Mouse (Mus musculus): ENCODE measurements at regions not wholly inside any gene's neighbourhood (a gene's known extent, or its start where the extent isn't known, plus 50 kb on each side); places are given as distances from the start of the nearest gene placed in this dataset.

DNA sequence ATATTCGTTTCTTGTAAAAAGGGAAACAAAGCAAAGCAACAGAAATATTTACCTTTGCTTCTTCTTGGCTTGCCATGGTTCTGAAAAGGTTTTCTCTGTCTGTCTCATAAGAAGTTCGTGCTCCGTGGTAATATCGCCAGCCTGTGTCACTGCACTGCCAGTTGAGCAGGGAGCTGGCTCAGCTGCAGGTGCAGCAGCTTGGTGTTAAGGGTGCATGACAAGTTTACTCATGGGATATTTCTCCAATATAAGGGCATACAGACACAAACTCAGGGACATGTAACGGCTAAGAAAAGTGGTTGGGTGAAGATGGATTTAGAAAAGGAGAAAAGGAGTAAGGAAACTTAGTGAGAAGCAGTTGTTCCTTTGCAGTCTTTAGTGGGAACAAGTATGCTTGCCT lies 533.5 kb upstream of the Zic4 start:
- DNase-seq: no peak

DNA sequence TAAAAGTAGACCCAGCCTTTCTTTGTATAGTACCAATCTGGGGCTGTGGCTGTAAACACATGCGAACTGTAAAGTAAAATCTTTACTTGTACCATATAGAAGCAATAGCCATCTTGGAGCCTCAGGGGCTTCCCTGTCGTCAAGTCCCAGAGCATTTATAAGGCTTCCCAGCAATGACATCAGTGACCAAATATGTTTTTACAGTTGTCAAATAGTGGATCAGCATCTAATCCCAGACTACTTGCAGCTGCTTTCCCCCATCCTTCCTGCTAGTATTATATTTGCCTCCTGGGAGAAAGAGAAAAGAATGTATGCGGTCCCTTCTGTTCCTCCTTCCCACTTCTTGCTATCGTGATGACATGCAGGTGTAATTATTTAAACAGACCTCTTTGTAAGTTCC lies 531.5 kb upstream of the Zic4 start:
- DNase-seq: no peak

DNA sequence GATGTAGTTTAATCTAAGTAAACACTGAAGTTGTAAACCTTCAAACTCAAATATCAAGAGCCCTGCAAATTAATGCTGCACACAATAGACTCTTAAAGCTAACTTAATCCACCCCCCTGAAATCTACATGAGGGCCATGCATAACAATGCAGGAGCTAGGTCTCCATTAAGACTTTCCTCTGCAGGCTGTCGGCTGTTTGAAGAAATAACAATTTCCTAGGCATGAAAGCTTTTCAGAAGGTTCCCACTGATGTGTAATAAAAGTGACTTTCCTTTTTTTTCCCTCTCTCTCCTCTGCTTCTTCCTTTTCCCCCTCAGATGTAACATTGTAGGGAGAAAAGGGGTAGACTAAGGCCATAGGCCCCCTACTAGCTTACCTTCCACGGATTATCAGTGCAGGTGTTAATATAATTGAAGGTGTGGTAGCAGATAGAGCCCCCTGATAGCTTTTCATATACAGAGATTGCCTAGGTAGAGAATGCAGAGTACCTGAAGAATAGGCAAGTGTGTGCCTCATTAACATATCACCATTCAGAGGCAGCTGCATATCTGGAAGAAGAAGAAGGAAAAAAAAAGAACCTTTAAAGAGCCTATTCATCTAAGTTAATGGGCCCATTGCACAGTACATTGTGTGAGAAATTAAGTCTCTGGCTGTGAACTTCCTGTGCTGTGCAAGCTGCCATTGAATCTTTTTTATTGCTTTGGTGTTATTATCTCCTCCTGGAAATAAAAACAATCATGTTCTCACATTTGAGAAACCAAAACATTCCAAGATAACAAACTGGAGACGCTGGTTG lies 528.3 kb upstream of the Zic4 start:
- DNase-seq: no peak

DNA sequence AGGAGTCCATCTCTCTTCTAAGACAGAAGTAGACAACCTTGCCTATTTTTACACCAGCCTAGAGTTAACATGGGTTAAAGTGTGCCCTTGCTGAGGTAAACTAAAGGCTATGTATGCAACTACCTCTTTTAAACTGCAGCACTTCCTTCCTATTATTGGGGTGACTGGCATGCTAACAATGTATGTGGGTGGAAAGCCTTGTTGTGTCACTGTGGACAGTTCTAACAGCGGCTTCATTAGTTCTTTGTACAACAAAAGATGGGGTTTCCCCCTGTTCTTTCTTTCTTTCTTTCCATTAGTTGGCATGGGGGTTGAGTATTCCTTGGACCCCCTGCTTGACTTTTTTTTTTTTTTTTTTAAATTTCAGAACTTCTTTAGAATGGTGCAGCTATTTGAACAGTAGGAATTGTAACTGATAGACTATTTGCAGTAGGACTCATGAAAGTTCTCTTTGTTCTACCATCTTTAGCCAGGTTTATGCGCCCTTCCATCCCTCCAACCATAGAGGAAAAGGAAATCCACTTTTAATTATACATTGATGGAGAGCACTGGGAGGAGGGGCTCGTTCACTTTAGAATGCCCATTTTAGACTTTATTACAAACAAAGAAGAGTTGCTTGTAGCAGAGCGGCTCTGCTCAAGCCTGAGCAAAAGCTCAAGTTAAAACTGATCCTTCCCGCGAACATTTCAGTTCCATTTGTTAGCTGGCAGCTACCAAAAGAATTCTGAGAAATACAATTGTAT lies 523.9 kb upstream of the Zic4 start:
- no peak for DNase-seq

DNA sequence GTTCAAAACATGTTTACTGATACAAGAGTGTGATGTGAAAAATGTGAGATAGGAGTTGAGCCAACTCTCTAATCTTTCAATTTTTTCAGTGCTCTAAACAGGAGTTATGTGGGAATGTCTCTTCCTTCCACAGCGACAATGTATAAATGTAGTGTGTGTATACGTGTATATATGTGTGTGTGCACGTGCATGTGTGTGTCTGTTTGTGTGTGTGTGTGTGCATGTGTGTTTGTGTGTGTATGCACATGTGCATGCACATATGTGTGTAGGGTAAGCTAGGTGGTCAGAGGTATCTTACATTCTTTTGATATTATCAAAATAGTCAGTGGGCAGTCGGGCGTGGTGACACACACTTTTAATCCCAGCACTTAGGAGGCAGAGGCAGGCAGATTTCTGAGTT lies 511.2 kb upstream of the Zic4 start:
- DNase-seq: no peak

DNA sequence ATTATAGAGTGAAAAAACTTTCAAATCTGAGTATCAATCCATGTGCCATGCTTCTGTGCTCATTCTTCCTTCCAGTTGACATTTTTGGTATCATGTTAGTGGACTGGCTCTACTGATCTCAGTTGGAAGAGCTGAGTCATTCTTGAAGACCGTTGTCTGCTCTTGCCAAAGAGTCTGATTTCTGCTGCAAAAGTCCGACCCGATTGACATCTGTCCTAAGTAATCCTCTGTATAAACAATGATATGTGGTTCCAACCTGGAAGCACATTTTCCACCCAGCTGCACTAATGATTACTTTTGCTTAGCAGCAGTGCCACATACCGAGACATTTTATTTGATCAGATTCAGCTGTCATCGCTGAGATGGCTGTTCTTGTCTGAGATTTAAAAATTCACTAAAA lies 490.6 kb upstream of the Zic4 start:
- DNase-seq: no peak

DNA sequence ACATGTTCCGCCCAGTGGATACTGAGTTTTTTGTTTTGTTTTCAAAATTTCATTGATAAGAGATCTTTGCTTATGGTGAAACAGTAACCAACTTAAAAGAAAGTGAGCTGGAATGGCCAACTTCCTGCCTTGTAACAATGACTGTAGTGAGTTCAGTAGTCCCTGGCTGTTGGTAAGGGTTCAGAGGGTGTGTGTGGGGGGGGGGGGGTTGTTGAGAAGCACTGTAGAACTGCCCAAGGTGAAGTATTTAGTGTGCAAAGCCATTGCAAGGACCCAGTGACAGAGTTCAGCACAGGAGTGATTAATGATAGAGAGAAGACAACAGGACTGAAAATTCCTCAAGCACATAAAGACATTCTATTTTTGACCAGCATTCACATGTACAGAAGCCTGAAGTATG lies 477.7 kb upstream of the Zic4 start:
- no peak for DNase-seq

DNA sequence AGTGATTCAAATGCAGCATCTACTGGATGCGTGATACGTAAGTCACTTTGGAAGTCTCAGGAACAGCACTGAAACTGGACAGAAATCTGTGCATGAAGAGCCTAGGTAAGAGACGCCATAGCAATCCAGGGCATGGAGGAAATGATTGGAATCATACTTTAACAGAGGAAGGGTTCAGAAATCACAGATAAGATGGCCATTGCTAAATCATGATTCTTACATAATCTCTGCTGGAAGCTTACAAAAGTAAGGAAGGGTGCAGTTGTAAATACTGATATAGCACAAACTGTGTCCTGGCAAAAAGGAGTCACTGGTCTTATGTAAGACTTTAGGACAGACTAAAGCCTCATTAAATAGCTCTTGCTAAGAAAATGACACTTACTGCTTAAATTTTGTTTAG lies 474.8 kb upstream of the Zic4 start:
- DNase-seq: no peak

DNA sequence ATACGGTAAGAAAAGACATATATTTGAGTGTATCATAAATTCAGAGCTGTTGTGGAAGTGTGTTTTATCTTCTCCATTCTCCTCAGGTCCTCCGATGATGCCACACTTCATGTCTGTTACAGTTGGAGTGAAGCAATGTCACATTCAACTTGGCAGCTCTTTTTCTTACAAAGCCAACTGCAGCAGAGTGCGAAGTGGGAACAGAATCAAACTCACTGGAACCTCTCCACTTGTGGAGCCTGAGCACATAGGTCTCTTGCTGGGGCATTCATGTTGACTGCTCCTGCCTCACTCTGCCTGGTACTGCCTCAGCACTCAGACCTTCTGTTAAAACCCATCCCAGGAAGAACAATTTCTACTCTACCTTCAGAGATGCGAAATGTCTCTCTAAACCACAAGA lies 471.4 kb upstream of the Zic4 start:
- no peak for DNase-seq

DNA sequence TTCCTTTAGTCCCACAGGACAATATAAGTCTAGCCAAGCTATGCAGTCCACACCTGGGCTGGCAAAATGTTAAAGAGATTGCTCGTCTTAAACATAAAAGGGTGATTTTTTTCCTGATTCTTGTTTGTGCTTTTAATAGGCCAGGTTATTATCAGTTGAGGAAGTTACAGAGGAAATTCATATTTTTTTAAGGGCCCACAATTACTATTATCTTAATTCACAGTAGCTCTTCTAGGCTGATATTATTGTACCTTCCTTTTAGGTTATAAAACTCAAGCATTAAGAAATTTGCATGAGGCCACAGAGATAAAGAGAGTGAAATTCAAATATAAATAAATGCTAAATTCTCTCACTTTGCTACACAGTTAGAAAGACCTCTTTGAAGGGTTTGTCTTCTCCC lies 469.4 kb upstream of the Zic4 start:
- no peak for DNase-seq

DNA sequence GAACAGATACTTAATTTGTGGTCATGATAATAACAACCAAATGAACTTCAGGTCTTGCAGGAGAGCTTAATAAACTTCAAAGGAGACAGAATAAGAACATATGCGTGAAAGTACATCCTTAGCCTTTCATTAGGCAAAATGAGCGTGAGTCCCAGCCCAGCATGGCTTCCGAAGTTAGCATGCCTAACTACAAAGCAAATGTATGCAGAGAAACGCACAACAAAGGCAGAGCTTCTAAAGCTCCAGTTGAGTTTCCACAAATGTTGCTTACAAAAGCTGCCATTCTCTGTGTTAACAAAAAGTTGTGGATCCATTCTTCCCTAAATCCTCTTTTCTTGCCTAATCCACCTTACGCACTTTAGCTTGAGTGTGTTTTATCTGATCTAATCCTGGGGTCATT lies 458.7 kb upstream of the Zic4 start:
- DNase-seq: no peak

DNA sequence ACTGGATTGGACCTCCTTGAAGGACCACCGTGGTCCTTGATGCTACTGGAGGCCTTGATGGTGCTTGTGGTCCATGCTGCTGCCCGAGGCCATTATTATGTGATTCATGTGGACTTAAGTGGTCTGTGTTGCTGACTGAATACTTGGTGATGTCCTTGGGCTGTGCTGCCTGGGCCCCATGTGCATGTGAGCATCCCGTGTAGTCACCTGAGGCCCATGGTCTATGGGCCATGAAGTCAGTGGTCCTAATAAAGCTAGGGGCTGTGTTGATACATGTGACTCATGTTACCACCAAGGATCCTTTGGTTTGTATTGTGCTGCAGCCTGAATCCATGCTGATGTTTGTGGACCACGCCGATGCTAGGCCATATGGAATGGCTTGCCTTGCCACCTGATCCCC lies 456.1 kb upstream of the Zic4 start:
- no peak for DNase-seq

DNA sequence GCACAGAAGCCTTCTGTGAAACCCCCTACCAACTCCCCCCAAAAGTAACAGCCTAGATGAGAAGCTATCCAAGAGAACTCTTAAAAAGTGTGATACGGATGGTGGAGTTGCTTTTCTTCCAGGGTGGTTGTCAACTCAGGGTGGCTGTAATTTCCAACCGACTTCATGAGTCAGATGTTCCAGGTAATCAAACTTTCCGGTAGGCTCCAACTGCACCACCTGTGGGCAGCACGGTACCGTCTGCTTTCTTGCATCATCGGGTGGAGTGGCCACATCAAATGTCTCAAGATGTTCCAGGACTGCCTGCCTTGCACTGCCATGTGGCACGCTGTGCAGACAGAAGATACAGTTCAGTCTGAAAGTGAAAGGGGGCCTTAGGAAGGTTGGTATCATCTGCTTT lies 455.5 kb upstream of the Zic4 start:
- no peak for DNase-seq

DNA sequence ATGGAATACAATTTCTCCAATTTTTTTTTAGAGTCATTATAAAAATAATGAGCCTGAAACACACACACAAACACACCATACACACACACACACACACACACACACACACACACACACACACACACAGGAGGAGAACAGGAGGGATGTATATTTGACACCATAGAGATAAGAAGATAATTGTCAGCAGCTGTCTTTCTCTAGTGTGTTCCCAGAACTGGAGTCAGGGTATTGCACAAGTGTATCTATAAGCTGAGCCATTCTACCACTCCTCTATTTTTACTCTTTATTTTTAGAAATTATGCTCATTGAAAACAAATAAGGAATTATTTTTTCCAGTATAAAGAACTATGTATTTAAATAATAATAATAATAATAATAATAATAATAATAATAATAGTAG lies 407.6 kb upstream of the Zic4 start:
- no peak for DNase-seq

DNA sequence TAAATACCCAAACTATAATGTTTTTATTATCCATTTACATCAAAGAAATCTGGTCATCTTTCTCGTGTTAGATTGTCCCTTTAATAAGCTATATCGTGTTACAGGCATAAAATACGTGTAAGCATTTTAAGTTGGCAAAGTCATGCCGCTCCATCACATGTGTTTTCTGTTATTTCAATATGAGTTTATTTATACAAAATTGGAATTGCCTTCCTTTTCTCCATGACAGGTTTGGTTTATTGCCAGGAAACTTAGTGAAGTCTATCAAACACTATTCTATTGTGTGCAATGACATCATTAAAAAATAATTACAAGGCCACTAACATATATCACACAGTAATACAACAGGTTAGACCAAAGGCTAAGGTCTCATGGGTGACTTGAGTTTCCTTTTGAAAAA lies 400.8 kb upstream of the Zic4 start:
- DNase-seq: no peak

DNA sequence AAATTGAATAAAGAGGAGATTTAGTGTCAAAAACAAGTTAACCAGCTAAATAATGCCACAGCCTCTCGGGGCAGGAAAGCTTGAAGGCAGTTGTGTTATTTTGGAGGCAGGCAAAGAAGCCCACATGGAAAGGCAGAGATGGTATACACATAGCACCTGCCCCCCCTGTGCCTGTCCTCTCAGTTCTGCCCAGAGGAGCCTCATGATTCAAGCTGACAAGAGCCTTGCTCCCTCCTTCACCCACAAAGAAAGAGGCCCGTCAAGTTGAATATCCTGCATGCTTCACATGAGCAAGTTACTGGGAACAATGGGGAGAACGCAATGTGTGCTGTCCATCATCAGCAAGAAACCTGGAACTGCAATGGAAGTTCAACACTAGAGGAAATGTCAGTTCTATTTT lies 398.2 kb upstream of the Zic4 start:
- DNase-seq: no peak

DNA sequence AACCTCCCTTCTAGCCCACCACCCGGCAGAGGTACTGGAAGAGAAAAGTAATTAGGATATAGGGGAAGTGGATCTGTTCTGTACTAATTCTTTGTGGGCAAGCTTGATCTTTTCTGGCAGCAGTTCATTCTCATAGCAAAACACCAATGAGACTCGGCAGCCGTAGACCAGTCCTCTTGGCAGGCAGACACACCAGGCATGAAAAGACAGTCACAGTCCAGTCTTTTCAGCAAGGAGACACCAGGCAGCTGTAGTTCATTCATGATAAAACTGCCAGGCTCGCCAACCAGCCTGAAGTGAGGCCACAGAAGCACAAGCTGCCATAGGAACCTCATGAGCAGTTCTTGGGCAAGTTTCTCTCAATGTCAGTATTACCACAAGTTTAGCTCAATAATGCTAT lies 383.5 kb upstream of the Zic4 start:
- DNase-seq: no peak

DNA sequence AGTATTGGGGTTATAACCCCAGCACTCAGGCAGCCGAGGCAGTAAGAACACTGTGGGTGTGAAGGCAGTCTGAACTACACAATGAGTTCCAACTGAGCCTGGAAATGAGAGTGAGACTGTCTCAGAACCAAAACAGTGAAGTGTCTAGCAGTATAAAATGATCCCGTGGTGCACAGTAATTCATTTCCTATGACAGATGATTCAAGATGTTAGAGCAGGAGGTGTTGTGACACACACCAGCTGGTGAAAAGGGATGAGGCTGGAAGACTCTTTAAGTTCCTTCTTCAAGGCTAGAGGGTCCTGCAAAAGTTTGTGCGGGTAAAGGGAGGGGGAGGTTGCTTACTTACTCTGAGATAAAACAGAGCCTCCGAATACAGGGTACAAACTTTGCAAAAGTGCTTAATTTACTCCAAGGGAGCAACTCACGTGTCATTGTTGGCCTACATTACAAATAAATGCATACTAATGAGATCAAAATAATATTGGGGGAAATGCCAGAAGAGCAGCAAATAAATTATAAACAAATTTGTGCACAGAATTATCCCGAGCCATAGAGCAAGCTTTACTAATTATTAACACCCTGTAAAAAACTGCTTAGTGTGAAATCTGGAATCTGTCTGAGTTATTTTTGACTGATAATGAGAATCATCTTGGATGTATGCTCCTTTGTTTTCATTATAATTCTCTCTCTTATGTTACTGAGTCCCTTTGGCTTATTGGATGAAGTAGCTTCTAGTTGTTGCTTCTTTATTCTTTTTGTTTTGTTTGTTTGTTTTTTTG lies 382.0 kb upstream of the Zic4 start:
- DNase-seq: no peak

DNA sequence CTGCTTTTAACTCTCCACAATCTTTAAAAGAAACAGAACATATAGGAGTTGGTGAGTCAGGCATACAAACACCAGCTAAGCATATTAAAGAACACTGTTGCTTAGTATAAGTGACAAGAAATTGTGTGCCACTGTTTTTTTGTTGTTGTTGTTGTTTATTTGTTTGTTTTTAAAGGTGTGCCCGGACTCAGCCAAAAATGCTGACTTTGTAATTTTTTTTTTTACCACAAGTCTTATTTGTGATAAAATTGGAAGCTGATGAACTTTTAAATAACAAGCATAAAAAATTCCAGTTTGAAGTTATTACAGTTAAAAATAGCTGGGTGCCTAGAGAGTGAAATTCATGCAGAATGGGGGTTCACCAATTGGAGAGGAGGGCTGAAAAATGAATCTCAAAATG lies 363.0 kb upstream of the Zic4 start:
- DNase-seq: no peak

DNA sequence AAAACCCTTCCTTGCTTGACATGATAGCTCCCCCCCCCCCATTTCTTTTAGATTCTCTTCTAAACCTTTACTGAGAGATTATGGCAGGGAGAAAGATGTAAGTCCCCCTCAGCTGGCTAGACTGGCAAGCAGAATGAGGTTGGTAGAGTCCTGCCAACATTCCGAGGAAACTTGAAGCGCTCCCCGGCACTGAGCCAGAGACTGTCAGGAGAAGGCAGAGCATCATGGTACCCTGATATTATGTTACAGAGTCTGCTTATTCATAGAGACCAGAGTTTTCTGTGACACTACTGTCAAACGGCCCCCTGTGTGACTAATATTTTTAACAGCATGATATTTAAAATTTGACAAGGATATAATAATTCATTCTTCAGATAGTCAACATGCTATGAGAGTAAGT lies 358.0 kb upstream of the Zic4 start:
- peak in 1 of 2 experiments; percentile 1 for DNase-seq

DNA sequence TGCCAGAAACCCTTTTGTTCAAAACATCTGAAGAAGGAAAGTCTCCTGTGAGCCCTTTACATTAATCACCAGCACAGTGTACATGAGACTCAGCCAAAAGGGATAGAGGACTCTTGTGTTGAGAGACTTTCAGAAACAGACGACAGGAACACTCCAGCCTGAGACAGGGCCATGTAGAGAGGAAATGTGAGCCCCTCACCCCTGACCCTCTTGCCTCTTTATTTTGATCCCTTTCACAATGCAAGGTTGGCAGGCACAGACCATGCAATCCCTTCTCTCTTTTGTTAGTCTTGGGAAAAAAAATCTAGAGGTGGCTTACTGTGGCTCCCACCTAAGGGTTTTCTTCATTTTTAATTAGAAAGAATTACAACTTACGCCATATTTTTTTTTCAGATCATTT lies 321.7 kb upstream of the Zic4 start:
- no peak for DNase-seq

DNA sequence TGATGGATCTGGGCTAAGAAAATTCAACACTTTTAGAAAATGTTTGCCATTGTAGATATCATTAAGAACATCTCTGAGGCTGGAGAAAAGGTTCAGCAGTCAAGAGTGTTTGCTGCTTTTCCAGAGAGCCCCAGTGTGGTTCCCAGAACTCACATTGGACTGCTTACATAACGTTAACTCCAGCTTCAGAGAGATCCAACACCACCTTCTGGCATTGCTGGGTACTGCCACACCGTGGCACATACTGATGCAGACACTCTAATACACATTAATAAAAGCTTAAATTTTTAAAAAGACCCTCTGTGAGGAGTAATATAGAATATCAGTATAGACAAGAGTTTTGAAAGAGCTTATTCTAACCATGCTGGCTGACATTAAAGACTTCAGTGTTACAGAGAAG lies 313.6 kb upstream of the Zic4 start:
- peak in 1 of 2 experiments; percentile 37 for DNase-seq

DNA sequence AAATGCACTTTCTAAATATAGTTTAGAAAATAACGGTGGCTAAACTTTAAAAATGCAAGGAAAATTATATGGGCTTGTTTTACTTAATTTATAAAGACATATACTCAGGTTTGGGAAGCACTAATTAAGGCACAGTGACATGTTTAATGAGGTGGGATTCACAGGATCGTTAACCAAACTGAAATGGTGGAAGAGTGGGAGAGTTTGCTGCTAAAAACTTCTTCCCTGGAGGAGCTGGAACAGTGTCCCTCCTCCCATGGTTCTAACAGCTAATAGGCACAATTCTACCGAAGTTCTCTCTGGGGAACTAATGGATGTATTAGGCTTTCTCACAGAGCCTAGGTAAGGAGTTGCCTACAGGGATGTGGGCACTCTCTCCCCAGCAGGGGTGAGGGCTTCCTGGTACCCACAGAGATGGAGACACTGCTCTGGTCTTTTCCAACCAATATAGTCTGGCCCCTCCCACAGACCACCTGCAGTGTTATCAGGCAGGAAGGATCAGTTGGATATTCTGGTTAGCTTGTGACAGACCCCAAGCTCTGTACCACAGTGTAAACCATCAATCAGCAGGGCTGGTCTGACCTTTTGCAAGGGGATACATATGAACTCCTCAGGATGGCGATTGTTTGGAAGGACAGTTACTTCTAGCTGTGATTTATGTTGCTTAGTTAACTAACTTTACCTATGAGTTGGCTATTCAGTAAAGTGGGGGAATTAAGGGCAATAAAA lies 309.0 kb upstream of the Zic4 start:
- DNase-seq: no peak

Measured in kidney, postnatal 36 days (tissue).